Mouse (Mus musculus): Measurements from ENCODE around the gene Smco2. TPM values are rescaled to one million over a fixed set of nuclear protein-coding genes. Genes with fewer than 3 reads are reported as not detected.
A peak's percentile ranks its signal among the peaks of the same experiment; 100 is the strongest.

The Smco2 gene
- polyA plus RNA-seq, 2 experiments: not detected

GRCm38 (mm10) chr6:146903632-146904031 is 53.7 kb downstream of the Smco2 start:
- no peak overlapping the region for H3K27ac ChIP-seq
- DNase-seq (ENCODE audit: low read depth in 3 of 3, low spot score in 3 of 3): no peak

GRCm38 (mm10) chr6:146904707-146905106 is 54.8 kb downstream of the Smco2 start:
- no peaks in the 10 kb centered on the region for H3K9me3 ChIP-seq (ENCODE audit: control insufficient read depth, low read length)
- no peak for TF ChIP-seq EP300 (IDR thresholded peaks at IDR 0.05; ENCODE audit: low read depth)
- TF ChIP-seq CTCF (IDR thresholded peaks at IDR 0.05; ENCODE audit: low read depth): no peak
- H3K27ac ChIP-seq: no peak overlapping the region
- 58% methylated on average over 3 of the region's 3 CpGs for WGBS (ENCODE audit: insufficient replicate concordance)
- H3K9ac ChIP-seq (replicated peaks): no peak overlapping the region
- ATAC-seq (ENCODE audit: insufficient read depth) (no peak), DNase-seq (ENCODE audit: low read depth in 3 of 3, low spot score in 3 of 3) (no peak)
- no peak overlapping the region for H3K4me3 ChIP-seq (ENCODE audit: insufficient read depth in 1 of 2, low read depth in 2 of 2, low read length in 2 of 2)
- H3K4me1 ChIP-seq (replicated peaks; ENCODE audit: control insufficient read depth in 2 of 2, insufficient read depth in 2 of 2, low read length in 1 of 2): peaks cover 7 to 30% of the 10 kb centered on the region in 2 experiments; a peak in 3 of 4 replicates
- no peaks in the 10 kb centered on the region for H3K36me3 ChIP-seq (replicated peaks; ENCODE audit: control insufficient read depth, insufficient read depth, low read depth)
- no peaks in the 10 kb centered on the region for H3K27me3 ChIP-seq (ENCODE audit: control insufficient read depth, insufficient read depth, low read length)
- H3K4me2 ChIP-seq (ENCODE audit: low read depth): no peak overlapping the region

More at GRCm38 (mm10) chr6:146903632-146904031, 53.7 kb downstream of the Smco2 start:
- ATAC-seq (ENCODE audit: insufficient read depth): no peak
- 55% methylated on average over 2 of the region's 2 CpGs for WGBS (ENCODE audit: insufficient replicate concordance)
- Histone ChIP-seq H3K4me3 (ENCODE audit: insufficient read depth in 1 of 2, low read depth in 2 of 2, low read length in 2 of 2) (no peak overlapping the region), H3K4me2 (ENCODE audit: low read depth) (no peak overlapping the region), H3K9ac (replicated peaks) (no peak overlapping the region), H3K36me3 (replicated peaks; ENCODE audit: control insufficient read depth, insufficient read depth, low read depth) (no peaks in the 10 kb centered on the region), H3K9me3 (ENCODE audit: control insufficient read depth, low read length) (no peaks in the 10 kb centered on the region), H3K4me1 (replicated peaks; ENCODE audit: control insufficient read depth in 2 of 2, insufficient read depth in 2 of 2, low read length in 1 of 2) (peaks cover 7 to 24% of the 10 kb centered on the region in 2 experiments; a peak in 2 of 4 replicates), H3K27me3 (ENCODE audit: control insufficient read depth, insufficient read depth, low read length) (no peaks in the 10 kb centered on the region)
- TF ChIP-seq EP300 (IDR thresholded peaks at IDR 0.05; ENCODE audit: low read depth): no peak
- no peak for TF ChIP-seq CTCF (IDR thresholded peaks at IDR 0.05; ENCODE audit: low read depth)

- H3K4me2 ChIP-seq (ENCODE audit: low read depth): no peak overlapping the region
- no peaks in the 10 kb centered on the region for H3K9me3 ChIP-seq (ENCODE audit: control insufficient read depth, low read length)
- ATAC-seq (ENCODE audit: insufficient read depth): no peak
- no peaks in the 10 kb centered on the region for H3K36me3 ChIP-seq (replicated peaks; ENCODE audit: control insufficient read depth, insufficient read depth, low read depth)
- no peak overlapping the region for H3K9ac ChIP-seq (replicated peaks)
- H3K27me3 ChIP-seq (ENCODE audit: control insufficient read depth, insufficient read depth, low read length): no peaks in the 10 kb centered on the region
- WGBS (ENCODE audit: insufficient replicate concordance): 45% methylated on average over 3 of the region's 3 CpGs
- no peak overlapping the region for H3K27ac ChIP-seq
- TF ChIP-seq EP300 (IDR thresholded peaks at IDR 0.05; ENCODE audit: low read depth) (no peak), CTCF (IDR thresholded peaks at IDR 0.05; ENCODE audit: low read depth) (no peak)
- H3K4me1 ChIP-seq (replicated peaks; ENCODE audit: control insufficient read depth in 2 of 2, insufficient read depth in 2 of 2, low read length in 1 of 2): peaks cover 7 to 33% of the 10 kb centered on the region in 2 experiments; a peak in 3 of 4 replicates
- DNase-seq (ENCODE audit: low read depth in 3 of 3, low spot score in 3 of 3): no peak
- H3K4me3 ChIP-seq (ENCODE audit: insufficient read depth in 1 of 2, low read depth in 2 of 2, low read length in 2 of 2): no peak overlapping the region
These were observed 56.3 kb downstream of the Smco2 start for GRCm38 (mm10) chr6:146906000-146906786.

GRCm38 (mm10) chr6:146907061-146907794 is 57.3 kb downstream of the Smco2 start:
- peaks cover 7 to 33% of the 10 kb centered on the region in 2 experiments; a peak in 3 of 4 replicates for H3K4me1 ChIP-seq (replicated peaks; ENCODE audit: control insufficient read depth in 2 of 2, insufficient read depth in 2 of 2, low read length in 1 of 2)
- no peak for ATAC-seq (ENCODE audit: insufficient read depth)
- no peak overlapping the region for H3K9ac ChIP-seq (replicated peaks)
- no peak for DNase-seq (ENCODE audit: low read depth in 3 of 3, low spot score in 3 of 3)
- TF ChIP-seq EP300 (IDR thresholded peaks at IDR 0.05; ENCODE audit: low read depth) (no peak), CTCF (IDR thresholded peaks at IDR 0.05; ENCODE audit: low read depth) (no peak)
- H3K27me3 ChIP-seq (ENCODE audit: control insufficient read depth, insufficient read depth, low read length): no peaks in the 10 kb centered on the region
- WGBS (ENCODE audit: insufficient replicate concordance): 47% methylated on average over 5 of the region's 5 CpGs
- no peaks in the 10 kb centered on the region for H3K9me3 ChIP-seq (ENCODE audit: control insufficient read depth, low read length)
- no peaks in the 10 kb centered on the region for H3K36me3 ChIP-seq (replicated peaks; ENCODE audit: control insufficient read depth, insufficient read depth, low read depth)
- H3K4me3 ChIP-seq (ENCODE audit: insufficient read depth in 1 of 2, low read depth in 2 of 2, low read length in 2 of 2): no peak overlapping the region
- no peak overlapping the region for H3K27ac ChIP-seq
- no peak overlapping the region for H3K4me2 ChIP-seq (ENCODE audit: low read depth)

- Histone ChIP-seq H3K4me1 (replicated peaks; ENCODE audit: control insufficient read depth in 2 of 2, insufficient read depth in 2 of 2, low read length in 1 of 2) (peaks cover 7 to 35% of the 10 kb centered on the region in 2 experiments; a peak in 3 of 4 replicates), H3K9ac (replicated peaks) (no peak overlapping the region), H3K36me3 (replicated peaks; ENCODE audit: control insufficient read depth, insufficient read depth, low read depth) (no peaks in the 10 kb centered on the region), H3K9me3 (ENCODE audit: control insufficient read depth, low read length) (no peaks in the 10 kb centered on the region), H3K4me3 (ENCODE audit: insufficient read depth in 1 of 2, low read depth in 2 of 2, low read length in 2 of 2) (no peak overlapping the region), H3K4me2 (ENCODE audit: low read depth) (no peak overlapping the region), H3K27me3 (ENCODE audit: control insufficient read depth, insufficient read depth, low read length) (no peaks in the 10 kb centered on the region), H3K27ac (no peak overlapping the region)
- DNase-seq (ENCODE audit: low read depth in 3 of 3, low spot score in 3 of 3): peak in 1 of 3 experiments; percentile 28
- peak; percentile 47; the same call in 1 of the 2 replicates for ATAC-seq (ENCODE audit: insufficient read depth)
- 82% methylated on average over 1 of the region's 1 CpGs for WGBS (ENCODE audit: insufficient replicate concordance)
- TF ChIP-seq EP300 (IDR thresholded peaks at IDR 0.05; ENCODE audit: low read depth) (no peak), CTCF (IDR thresholded peaks at IDR 0.05; ENCODE audit: low read depth) (no peak)
These were observed 57.9 kb downstream of the Smco2 start for GRCm38 (mm10) chr6:146907795-146908190.
